Mouse (Mus musculus) G1E (cell line): ENCODE data around the gene Cib1. TPM values are rescaled to one million over a fixed set of nuclear protein-coding genes. Genes with fewer than 3 reads are reported as not detected.

Experiments
- ATAC-seq: 2 replicates; pipeline ENCODE4 v1.8.0; 2016; ENCODE audit warnings: mild to moderate bottlenecking; ENCODE audit not compliant: insufficient number of reproducible peaks, poor library complexity, low FRiP score, severe bottlenecking; ENCODE audit errors: extremely low read depth
- DNase-seq: peaks from one replicate; pipeline ENCODE4 v3.0.0; 2012; ENCODE audit warnings: low spot score
- H3K27me3 ChIP-seq: 2 replicates; pipeline ENCODE4 v1.6.1; 2012; ENCODE audit warnings: mild to moderate bottlenecking, low read length, inconsistent platforms; ENCODE audit not compliant: insufficient read depth
- H3K36me3 ChIP-seq: replicated peaks from 2 replicates; pipeline ENCODE3; 2012; ENCODE audit warnings: mild to moderate bottlenecking, inconsistent platforms
- H3K4me1 ChIP-seq: 2 replicates; pipeline ENCODE4 v1.6.1; 2012; ENCODE audit warnings: low read depth, low read length, inconsistent platforms, mixed read lengths; ENCODE audit not compliant: insufficient read depth
- H3K4me3 ChIP-seq: 2 replicates; pipeline ENCODE4 v1.5.1; 2012; ENCODE audit warnings: low read depth, mild to moderate bottlenecking, inconsistent platforms, low read length, moderate library complexity, mixed read lengths
- H3K9me3 ChIP-seq: replicated peaks from 2 replicates; pipeline ENCODE4 v1.6.1; 2012; ENCODE audit warnings: inconsistent platforms
- CTCF ChIP-seq: IDR thresholded peaks from 2 replicates; pipeline ENCODE4 v1.5.1; 2012; ENCODE audit warnings: low read depth, low read length, inconsistent platforms, mixed read lengths
- GATA1 ChIP-seq: IDR thresholded peaks from 2 replicates; pipeline ENCODE4 v1.6.1; 2012; ENCODE audit warnings: borderline replicate concordance, low read length, inconsistent platforms, mixed read lengths
- GATA2 ChIP-seq: IDR thresholded peaks from 2 replicates; pipeline ENCODE4 v1.6.1; 2012; ENCODE audit warnings: low read depth, low read length, inconsistent platforms, borderline replicate concordance
- POLR2AphosphoS5 ChIP-seq: IDR thresholded peaks from 2 replicates; pipeline ENCODE4 v1.6.1; 2012; ENCODE audit warnings: low read depth, low read length, inconsistent platforms; ENCODE audit not compliant: insufficient replicate concordance
- TAL1 ChIP-seq: conservative IDR thresholded peaks from 2 replicates; pipeline ENCODE4 v1.6.1; 2012; ENCODE audit warnings: low read depth, low read length, inconsistent platforms, mixed read lengths
- polyA plus RNA-seq: library from polyadenylated mRNA; stranded (reverse); fragments of >175 nt; gene quantifications from 2 replicates; pipeline ENCODE4 v1.2.3, GENCODE M21; 2012
- total RNA-seq, 2 experiments: library from RNA; stranded (forward) in 1 of 2; stranded (reverse) in 1 of 2; fragments of 200-1000 nt in 1 of 2; fragments of >200 nt in 1 of 2; fragmentation: Nextera tagmentation in 1 of 2; gene quantifications; 2 replicates each; pipeline ENCODE4 v1.2.3; 2014 to 2017

The Cib1 gene
- total and polyA plus RNA-seq, 3 experiments = 44.2 to 82.9 (median 49.6) TPM

- DNase-seq = no peak
- Histone ChIP-seq H3K9me3 (no peaks in the 10 kb centered on the region), H3K4me3 (no peak overlapping the region), H3K36me3 (no peaks in the 10 kb centered on the region), H3K4me1 (peaks cover 84% of the 10 kb centered on the region), H3K27me3 (no peaks in the 10 kb centered on the region)
- TF ChIP-seq TAL1 = no peak
- no peak for TF ChIP-seq GATA1
- no peak for TF ChIP-seq POLR2AphosphoS5
- no peak for TF ChIP-seq GATA2
- TF ChIP-seq CTCF = no peak
- ATAC-seq = no peak
Observed at GRCm38 (mm10) chr7:80184551-80184950, 48.1 kb downstream of the Cib1 start.

- H3K9me3 ChIP-seq = no peaks in the 10 kb centered on the region
- no peaks in the 10 kb centered on the region for H3K27me3 ChIP-seq
- TF ChIP-seq GATA2 (no peak), TAL1 (no peak), GATA1 (no peak), POLR2AphosphoS5 (no peak), CTCF (no peak)
- DNase-seq (no peak), ATAC-seq (no peak)
- peaks cover 78% of the 10 kb centered on the region for H3K4me1 ChIP-seq
- H3K4me3 ChIP-seq = no peak overlapping the region
- H3K36me3 ChIP-seq = no peaks in the 10 kb centered on the region
Observed at GRCm38 (mm10) chr7:80183969-80184368, 48.6 kb downstream of the Cib1 start.

GRCm38 (mm10) chr7:80183466-80183865 is 49.1 kb downstream of the Cib1 start:
- Histone ChIP-seq H3K36me3 (no peaks in the 10 kb centered on the region), H3K27me3 (no peaks in the 10 kb centered on the region), H3K9me3 (0 out of 2 replicates have a peak, but pooled peaks cover 2% of the 10 kb centered on the region), H3K4me3 (no peak overlapping the region), H3K4me1 (peaks cover 78% of the 10 kb centered on the region)
- DNase-seq = no peak
- no peak for TF ChIP-seq TAL1
- no peak for TF ChIP-seq CTCF
- TF ChIP-seq GATA2 = no peak
- no peak for TF ChIP-seq POLR2AphosphoS5
- TF ChIP-seq GATA1 = no peak
- no peak for ATAC-seq

- DNase-seq (no peak), ATAC-seq (no peak)
- H3K36me3 ChIP-seq = no peaks in the 10 kb centered on the region
- TF ChIP-seq CTCF (no peak), GATA1 (no peak), TAL1 (no peak), POLR2AphosphoS5 (no peak), GATA2 (no peak)
- 0 out of 2 replicates have a peak, but pooled peaks cover 2% of the 10 kb centered on the region for H3K9me3 ChIP-seq
- no peaks in the 10 kb centered on the region for H3K27me3 ChIP-seq
- no peak overlapping the region; the same call in 1 of the 2 replicates for H3K4me3 ChIP-seq
- H3K4me1 ChIP-seq = peaks cover 74% of the 10 kb centered on the region
Observed at GRCm38 (mm10) chr7:80182139-80182538, 50.5 kb downstream of the Cib1 start.

- Histone ChIP-seq H3K9me3 (0 out of 2 replicates have a peak, but pooled peaks cover 2% of the 10 kb centered on the region), H3K4me3 (no peak overlapping the region), H3K27me3 (no peaks in the 10 kb centered on the region), H3K4me1 (peaks cover 65% of the 10 kb centered on the region), H3K36me3 (no peaks in the 10 kb centered on the region)
- TF ChIP-seq TAL1 (no peak), POLR2AphosphoS5 (no peak)
- peak; percentile 73 for ATAC-seq
- no peak for DNase-seq
Observed at GRCm38 (mm10) chr7:80181078-80181477, 51.5 kb downstream of the Cib1 start.

GRCm38 (mm10) chr7:80180202-80180601 is 52.4 kb downstream of the Cib1 start:
- DNase-seq (no peak), ATAC-seq (no peak)
- H3K36me3 ChIP-seq = no peaks in the 10 kb centered on the region
- no peak for TF ChIP-seq TAL1
- no peak for TF ChIP-seq GATA1
- TF ChIP-seq CTCF = no peak
- no peak for TF ChIP-seq GATA2
- no peak for TF ChIP-seq POLR2AphosphoS5
- H3K27me3 ChIP-seq = no peaks in the 10 kb centered on the region
- peaks cover 59% of the 10 kb centered on the region for H3K4me1 ChIP-seq
- no peak overlapping the region for H3K4me3 ChIP-seq
- 0 out of 2 replicates have a peak, but pooled peaks cover 2% of the 10 kb centered on the region for H3K9me3 ChIP-seq

GRCm38 (mm10) chr7:80179790-80180189 is 52.8 kb downstream of the Cib1 start:
- DNase-seq (no peak), ATAC-seq (no peak)
- H3K4me1 ChIP-seq = peaks cover 59% of the 10 kb centered on the region
- H3K27me3 ChIP-seq = no peaks in the 10 kb centered on the region
- H3K4me3 ChIP-seq = no peak overlapping the region
- H3K36me3 ChIP-seq = no peaks in the 10 kb centered on the region
- TF ChIP-seq GATA2 (no peak), CTCF (no peak), TAL1 (no peak), GATA1 (no peak), POLR2AphosphoS5 (no peak)
- 0 out of 2 replicates have a peak, but pooled peaks cover 2% of the 10 kb centered on the region for H3K9me3 ChIP-seq
